Mouse (Mus musculus) MEL-GATA-1-ER (cell line): ENCODE results near the gene Ccdc184.
A peak's percentile ranks its signal among the peaks of the same experiment; 100 is the strongest.

Source experiments
- DNase-seq: peaks from one replicate; pipeline ENCODE4 v3.0.0-alpha.2; 2012; ENCODE audit warnings: low read depth; ENCODE audit errors: extremely low read depth

The Ccdc184 gene

GRCm38 (mm10) chr15:98155272-98155671 lies 11.7 kb upstream of the Ccdc184 start:
- no peak for DNase-seq

DNA sequence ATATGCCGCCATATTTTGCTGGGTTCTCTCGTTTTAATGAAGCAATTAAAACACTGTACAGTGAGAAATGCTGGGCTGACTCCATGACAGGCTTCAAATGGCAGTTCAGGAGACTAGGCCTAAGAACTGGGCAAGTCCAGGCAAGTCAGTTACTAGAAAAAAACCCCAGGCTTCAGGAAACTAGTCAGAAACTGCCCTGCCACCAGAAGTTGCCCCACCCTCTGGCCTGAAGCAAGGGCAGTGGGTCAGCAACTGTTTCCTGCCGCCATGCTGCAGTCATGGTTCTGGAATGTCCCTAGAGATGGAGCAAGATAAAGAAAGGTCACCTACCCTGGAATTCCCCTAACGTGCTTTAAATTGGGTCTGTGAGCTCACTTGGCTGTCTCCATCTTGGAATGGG lies 11.0 kb upstream of the Ccdc184 start:
- DNase-seq, result no peak

GRCm38 (mm10) chr15:98157253-98157652 lies 9.7 kb upstream of the Ccdc184 start:
- DNase-seq, result no peak

DNA sequence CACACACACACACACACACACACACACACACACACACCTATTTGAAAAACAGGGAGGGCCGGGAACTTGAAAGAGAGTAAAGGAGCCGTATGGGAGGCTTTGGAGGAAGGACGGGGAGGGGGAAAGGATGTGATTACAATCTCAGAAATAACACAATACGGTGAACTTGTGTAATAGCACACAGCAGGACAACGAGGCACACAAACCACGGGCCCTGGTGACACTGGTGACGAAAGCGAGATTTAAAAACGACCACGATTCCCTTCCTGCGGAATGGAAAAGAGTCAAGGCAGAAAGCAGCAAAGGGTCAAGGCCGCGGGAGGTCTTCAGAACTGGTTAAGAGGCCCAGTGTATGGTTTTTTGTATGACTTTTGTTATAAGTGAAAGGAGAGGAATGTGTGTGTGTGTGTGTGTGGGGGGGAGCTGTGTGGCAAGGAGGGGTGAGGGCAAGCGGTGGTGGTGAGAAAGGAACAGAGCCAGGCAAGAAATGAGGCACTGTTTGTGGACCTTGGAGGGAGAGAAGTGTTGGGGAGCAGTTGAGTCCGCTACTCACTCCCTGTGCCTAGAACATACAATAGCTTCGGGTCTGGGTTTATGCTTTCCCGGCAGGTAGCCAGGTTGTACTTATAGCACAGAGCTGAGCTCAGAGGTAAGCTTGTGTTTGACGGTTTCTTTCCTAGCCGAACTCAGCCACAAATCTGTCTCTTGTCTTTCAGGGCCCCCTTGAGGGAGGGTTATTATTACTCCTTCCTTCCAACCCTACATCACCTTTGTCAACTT lies 5.7 kb upstream of the Ccdc184 start:
- DNase-seq, result no peak

DNA sequence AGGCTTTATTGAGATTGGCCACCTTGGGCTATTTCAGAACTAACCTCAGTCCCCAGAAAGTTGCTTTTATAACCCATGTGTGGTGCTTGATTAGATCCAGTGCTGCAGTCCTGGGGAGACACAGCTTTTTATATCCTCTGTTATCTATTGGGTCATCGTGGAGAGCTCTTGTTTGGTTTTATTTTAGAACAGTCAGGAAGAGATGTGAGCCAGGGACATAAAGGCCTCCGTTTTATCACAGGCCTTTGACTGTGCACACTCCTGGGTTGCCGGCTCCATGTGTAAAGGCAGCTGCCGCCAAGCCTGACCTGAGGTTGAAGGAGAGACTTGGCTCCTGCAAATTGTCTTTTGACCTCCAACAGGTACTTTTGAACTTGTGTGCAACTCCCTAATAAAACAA lies 4.4 kb upstream of the Ccdc184 start:
- no peak for DNase-seq

GRCm38 (mm10) chr15:98165525-98165924 lies 1.4 kb upstream of the Ccdc184 start, which contains the start of gene Asb8:
Gene Asb8, minus strand, starts transcription at chr15:98165625.
- DNase-seq, result no peak

- no peak for DNase-seq
Observed at GRCm38 (mm10) chr15:98167645-98168621, 975 bp downstream of the Ccdc184 start.

DNA sequence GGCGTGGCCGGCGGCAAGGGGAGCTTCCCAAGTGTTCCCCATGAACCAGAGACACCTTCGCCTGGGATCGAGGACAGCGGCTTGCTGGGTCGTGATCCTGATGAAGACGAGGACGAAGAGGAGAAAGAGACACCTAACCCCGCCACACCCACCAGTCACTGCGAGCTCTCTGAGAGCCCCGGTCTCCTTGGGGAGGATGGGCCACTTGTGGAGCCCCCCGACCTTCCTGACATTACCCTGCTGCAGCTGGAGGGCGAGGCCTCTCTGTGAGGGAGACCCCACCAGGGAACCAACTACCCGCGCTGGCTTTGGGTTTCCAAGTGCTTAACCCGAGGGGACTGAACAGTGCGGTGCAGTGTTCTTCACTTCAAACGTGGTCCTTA lies 1.7 kb downstream of the Ccdc184 start:
- DNase-seq, result no peak

- no peak for DNase-seq
Observed at GRCm38 (mm10) chr15:98170365-98170764, 3.4 kb downstream of the Ccdc184 start.

DNA sequence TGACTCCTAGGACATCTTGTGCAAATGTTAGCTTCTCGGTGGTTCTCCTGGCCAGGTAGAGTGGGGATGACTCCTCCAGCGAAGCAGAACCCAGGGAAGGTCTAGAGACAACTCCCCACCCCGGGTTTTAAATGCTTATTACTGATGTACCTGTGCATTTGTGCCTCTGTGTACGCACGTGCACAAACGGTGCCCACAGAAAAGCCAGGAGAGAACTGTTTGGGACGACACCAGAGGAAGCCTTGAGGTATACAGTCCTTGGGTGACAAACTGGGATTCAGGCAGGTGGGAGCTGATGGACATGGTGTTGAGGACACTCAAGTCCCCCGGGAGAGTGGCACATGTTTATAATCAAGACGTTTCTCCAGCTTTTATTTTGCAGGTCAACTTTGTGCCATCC lies 4.0 kb downstream of the Ccdc184 start:
- DNase-seq, result no peak

GRCm38 (mm10) chr15:98172113-98172512 lies 5.2 kb downstream of the Ccdc184 start:
- no peak for DNase-seq

- peak; percentile 72 for DNase-seq
Observed at GRCm38 (mm10) chr15:98173821-98174220, 6.9 kb downstream of the Ccdc184 start.

DNA sequence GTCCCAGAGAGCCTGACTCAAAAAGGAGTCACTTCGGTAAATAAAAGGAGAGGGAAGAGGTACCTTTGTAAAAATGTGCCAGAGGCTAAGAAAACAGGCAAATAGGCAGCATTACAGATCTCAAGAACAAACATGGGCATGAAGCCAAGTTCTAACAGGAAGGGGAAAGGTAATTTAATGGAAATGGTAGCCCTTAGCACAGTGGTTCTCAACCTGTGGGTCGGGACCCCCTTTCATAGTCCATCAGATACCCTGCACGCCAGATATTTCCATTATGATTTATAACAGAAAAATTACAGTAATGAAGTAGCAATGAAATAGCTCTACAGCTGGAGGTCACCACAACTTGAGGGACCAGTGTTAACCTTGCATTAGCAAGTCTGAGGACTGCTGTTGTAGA lies 10.4 kb downstream of the Ccdc184 start:
- DNase-seq, result no peak

- no peak for DNase-seq
Observed at GRCm38 (mm10) chr15:98180567-98181131, 13.7 kb downstream of the Ccdc184 start.

DNA sequence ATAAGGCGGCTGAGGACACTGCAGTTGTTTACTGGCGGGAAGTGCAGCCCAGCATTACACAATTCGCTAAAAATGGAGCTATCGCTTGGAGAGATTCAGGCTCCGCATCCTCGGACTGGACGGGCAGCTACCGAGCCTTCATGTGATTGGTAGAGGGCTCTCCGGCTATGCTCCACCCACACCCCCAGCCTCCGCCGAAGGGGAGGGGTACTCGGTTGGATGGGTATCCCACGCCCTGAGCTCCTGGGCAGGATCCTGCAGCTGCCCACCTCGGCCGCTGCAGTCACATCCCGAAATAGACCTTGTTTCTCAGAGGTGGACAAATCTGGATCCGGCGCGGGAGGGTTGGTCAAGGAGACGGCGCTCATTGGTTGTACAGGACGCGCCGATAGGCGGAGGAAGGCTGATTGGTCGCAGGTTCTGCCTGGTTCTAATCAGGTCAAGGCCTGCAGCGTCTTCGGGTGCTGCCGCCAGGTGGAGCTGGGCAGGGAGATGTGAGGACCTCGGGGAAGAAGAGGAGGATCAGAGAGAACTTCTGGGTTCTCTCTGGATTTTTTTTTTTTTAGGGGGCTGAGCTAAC lies 14.3 kb downstream of the Ccdc184 start:
- peak; percentile 97 for DNase-seq

- DNase-seq, result no peak
Observed at GRCm38 (mm10) chr15:98181856-98182570, 15.1 kb downstream of the Ccdc184 start.

GRCm38 (mm10) chr15:98184456-98184855 lies 17.5 kb downstream of the Ccdc184 start:
- DNase-seq, result no peak

DNA sequence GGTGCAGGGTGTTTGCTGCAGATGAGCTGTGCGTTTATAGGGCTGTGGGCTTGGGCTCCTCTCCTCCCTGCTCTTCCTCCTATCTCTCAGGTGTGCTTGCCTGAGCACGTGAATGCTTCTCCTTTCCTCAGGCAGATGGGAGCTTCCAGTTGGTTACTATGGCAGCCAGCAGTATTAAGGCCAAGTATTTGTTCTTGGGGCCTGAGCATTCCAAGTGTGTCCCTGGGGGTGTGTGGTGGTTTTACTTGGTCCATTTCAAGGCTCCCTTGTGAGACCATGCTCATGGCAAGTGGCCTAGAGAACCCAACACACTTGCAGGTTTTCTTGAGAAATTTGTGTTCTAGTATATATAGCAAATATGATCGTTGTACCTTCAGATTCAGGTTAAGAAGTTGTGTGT lies 28.5 kb downstream of the Ccdc184 start, which contains the start of gene Olfr288:
Gene Olfr288, minus strand, starts transcription at position 101 of the 400 bp plus-strand sequence.
- no peak for DNase-seq

DNA sequence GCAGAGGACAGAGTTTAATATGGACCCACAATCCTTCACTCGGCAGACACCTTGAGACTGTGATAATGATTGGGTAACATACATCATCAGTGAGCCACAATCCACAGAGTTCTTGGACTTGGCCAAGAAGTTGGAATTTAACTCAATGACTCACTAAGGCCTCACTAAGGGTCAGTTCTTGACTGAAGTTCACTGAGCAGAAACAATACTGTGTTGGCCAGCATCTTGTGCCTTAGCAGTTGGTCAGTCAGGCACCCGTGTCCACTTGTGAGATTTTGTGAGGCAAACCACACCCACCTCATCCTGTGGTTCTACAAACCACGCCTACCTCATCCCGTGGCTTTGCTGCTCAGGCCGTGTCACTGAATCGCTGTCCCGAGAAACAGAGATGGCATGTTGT lies 42.7 kb downstream of the Ccdc184 start:
- no peak for DNase-seq

GRCm38 (mm10) chr15:98213336-98213870 lies 46.4 kb downstream of the Ccdc184 start:
- DNase-seq, result no peak

- DNase-seq, result no peak
Observed at GRCm38 (mm10) chr15:98214130-98214529, 47.2 kb downstream of the Ccdc184 start.
